Mouse (Mus musculus) gastrocnemius, adult 2 months (tissue): ENCODE measurements around the gene Pate2. TPM values are rescaled to one million over a fixed set of nuclear protein-coding genes. Genes with fewer than 3 reads are reported as not detected.
A peak's percentile ranks its signal among the peaks of the same experiment; 100 is the strongest.

ENCODE experiments used
- DNase-seq: peaks from one replicate; pipeline ENCODE4 v3.0.0; 2022
- H3K27ac ChIP-seq: fragments of 200-600 bp; 2 replicates; pipeline ENCODE4 v1.8.1; 2022; ENCODE audit warnings: mild to moderate bottlenecking
- H3K4me3 ChIP-seq: fragments of 200-600 bp; 2 replicates; pipeline ENCODE4 v1.8.1; 2022; ENCODE audit warnings: mild to moderate bottlenecking, moderate library complexity
- CTCF ChIP-seq: fragments of 200-600 bp; IDR thresholded peaks from 2 replicates; pipeline ENCODE4 v1.8.1; 2022; ENCODE audit warnings: antibody characterized with exemption, mild to moderate bottlenecking, moderate library complexity
- intact Hi-C: fragments of 180-260 bp; cut with DNase I; formaldehyde crosslinking; loops from one replicate; pipeline ENCODE4 v1.15.1; 2025
- total RNA-seq, 2 experiments: library from RNA; stranded (reverse); gene quantifications; 2 replicates each; pipeline ENCODE4 v1.2.3; 2021

Gene Pate2
- total RNA-seq, 2 experiments from 2014 or later = not detected

- Histone ChIP-seq H3K4me3 (no peak overlapping the region), H3K27ac (no peak overlapping the region)
- DNase-seq = no peak
- intact Hi-C loops = no loop called here
- TF ChIP-seq CTCF = no peak
Measured at GRCm38 (mm10) chr9:35632981-35633380, 62.9 kb downstream of the Pate2 start.

- H3K4me3 ChIP-seq = no peak within 1 kb of the TSS
- no peak for TF ChIP-seq CTCF
- no peak within 1 kb of the TSS for H3K27ac ChIP-seq
- intact Hi-C loops = no loop called here
- DNase-seq = no peak
Measured at GRCm38 (mm10) chr9:35648102-35648501, 78.0 kb downstream of the Pate2 start, which contains the start of gene Pate3. TSS of gene Pate3 (minus strand) at chr9:35648202.

- Histone ChIP-seq H3K4me3 (no peak overlapping the region), H3K27ac (no peak overlapping the region)
- no peak for TF ChIP-seq CTCF
- intact Hi-C loops = no loop called here
- DNase-seq = no peak
Measured at GRCm38 (mm10) chr9:35673557-35673956, 103.5 kb downstream of the Pate2 start.

- Histone ChIP-seq H3K4me3 (no peak within 1 kb of the TSS), H3K27ac (no peak within 1 kb of the TSS)
- no peak for DNase-seq
- intact Hi-C loops = no loop called here
- TF ChIP-seq CTCF = no peak
Measured at GRCm38 (mm10) chr9:35687013-35687412, 116.9 kb downstream of the Pate2 start, which contains the start of gene Pate1. TSS of gene Pate1 (minus strand) at chr9:35687390.

- no peak overlapping the region for H3K27ac ChIP-seq
- intact Hi-C loops = no loop called here
- no peak for TF ChIP-seq CTCF
- no peak overlapping the region for H3K4me3 ChIP-seq
- no peak for DNase-seq
Measured at GRCm38 (mm10) chr9:35691924-35692323, 121.8 kb downstream of the Pate2 start.

- H3K4me3 ChIP-seq = no peak overlapping the region
- no peak for DNase-seq
- intact Hi-C loops = no loop called here
- H3K27ac ChIP-seq = no peak overlapping the region
- TF ChIP-seq CTCF = peak; percentile 29; the same call in 1 of the 2 replicates
Measured at GRCm38 (mm10) chr9:35707265-35707664, 137.2 kb downstream of the Pate2 start.

Other genes with a start within 250 kb of the Pate2 start
- 10 to 100 TPM; 12.4 to 12.9 TPM for gene Cdon, start 149.2 kb upstream of the Pate2 start, total RNA-seq
- gene Gm1113, start 52.0 kb upstream of the Pate2 start, total RNA-seq = not detected
- gene Ddx25, start 11.8 kb upstream of the Pate2 start, total RNA-seq = not detected
- 1 to 10 TPM; 9.0 to 9.1 TPM for gene Pus3, start 11.7 kb upstream of the Pate2 start, total RNA-seq
- 1 to 10 TPM; 1.2 to 1.3 TPM for gene Hyls1, start 114 bp downstream of the Pate2 start, total RNA-seq
- gene Pate4, start 41.7 kb downstream of the Pate2 start, total RNA-seq = not detected
- not detected for gene Pate3, start 77.9 kb downstream of the Pate2 start, total RNA-seq
- gene Pate1, start 117.1 kb downstream of the Pate2 start, total RNA-seq = not detected
- not detected for gene Gm17677, start 170.8 kb downstream of the Pate2 start, total RNA-seq
- gene Gm17727, start 207.8 kb downstream of the Pate2 start, total RNA-seq = not detected
- gene Gm27235, start 219.8 kb downstream of the Pate2 start, total RNA-seq = not detected
- gene D730048I06Rik, start 219.8 kb downstream of the Pate2 start, total RNA-seq = not detected